Mouse (Mus musculus) testis, adult 2 months (tissue): ENCODE measurements around the gene Babam2.

Source experiments
- CTCF ChIP-seq: fragments of 200-500 bp; IDR thresholded peaks from 2 replicates; pipeline ENCODE4 v1.5.1; 2012; ENCODE audit warnings: low read depth, mild to moderate bottlenecking, inconsistent platforms, low read length, moderate library complexity; ENCODE audit not compliant: control insufficient read depth, insufficient read depth, insufficient replicate concordance
- POLR2A ChIP-seq: fragments of 200-500 bp; IDR thresholded peaks from 2 replicates; pipeline ENCODE4 v1.6.1; 2012; ENCODE audit warnings: low read depth, mild to moderate bottlenecking, inconsistent platforms, low read length, moderate library complexity; ENCODE audit not compliant: control insufficient read depth

DNA sequence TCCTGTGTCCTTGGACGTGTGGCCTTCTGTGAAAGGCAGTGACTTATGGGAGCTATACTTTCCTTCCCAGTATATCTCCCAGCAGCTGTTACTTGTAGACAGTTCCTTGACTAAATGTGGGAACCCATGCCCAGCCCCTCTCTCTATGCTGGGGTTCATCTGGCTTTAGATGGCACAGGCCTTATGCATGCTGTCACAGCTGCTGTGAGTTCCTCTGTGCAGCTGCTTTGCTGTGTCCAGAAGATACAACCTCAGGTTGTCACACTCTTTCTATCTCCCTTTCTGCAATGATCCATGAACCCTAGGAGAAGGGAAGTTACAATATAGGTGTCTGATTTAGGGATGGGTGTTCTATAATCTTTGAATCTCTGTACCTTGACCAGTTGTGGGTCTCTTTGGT, 132.1 kb downstream of the Babam2 start:
- no peak for TF ChIP-seq POLR2A
- TF ChIP-seq CTCF = no peak
